Mouse (Mus musculus) heart, postnatal 0 days (tissue): ENCODE measurements around the gene Tbc1d9b.

Experiments
- CTCF ChIP-seq: IDR thresholded peaks from 2 replicates; pipeline ENCODE4 v1.5.1; 2016; ENCODE audit warnings: antibody characterized with exemption, control low read depth, low read depth
- EP300 ChIP-seq: IDR thresholded peaks from 2 replicates; pipeline ENCODE4 v1.6.1; 2016; ENCODE audit warnings: antibody characterized with exemption, low read depth

- no peak for TF ChIP-seq CTCF
- no peak for TF ChIP-seq EP300
Measured at GRCm38 (mm10) chr11:50146121-50146520, 14.9 kb downstream of the Tbc1d9b start.
